Mouse (Mus musculus) hematopoietic stem cell, adult 5-6 weeks (primary cell): ENCODE data around the gene Mettl22. TPM values are rescaled to one million over a fixed set of nuclear protein-coding genes. Genes with fewer than 3 reads are reported as not detected.

Experiments used
- ATAC-seq, 2 experiments: fragments of 125-278 bp in 1 of 2; replicated peaks in 1 of 2; 2 replicates each; pipeline ENCODE4 v1.8.0; 2016 to 2017; ENCODE audit warnings: inconsistent platforms in 2 of 2, mild to moderate bottlenecking in 2 of 2, moderate number of reproducible peaks in 2 of 2, low read depth in 1 of 2, moderate TSS enrichment in 1 of 2; ENCODE audit not compliant: low FRiP score in 2 of 2, poor library complexity in 2 of 2, severe bottlenecking in 2 of 2, insufficient read depth in 1 of 2, low TSS enrichment in 1 of 2
- total RNA-seq: library from RNA; stranded (forward); fragments of 172-1452, 232-1000 nt; gene quantifications from 2 replicates; pipeline ENCODE4 v1.2.3, GENCODE M21; 2017

Mettl22 gene
- total RNA-seq, 1 experiment from 2014 or later: 14.8 TPM

DNA sequence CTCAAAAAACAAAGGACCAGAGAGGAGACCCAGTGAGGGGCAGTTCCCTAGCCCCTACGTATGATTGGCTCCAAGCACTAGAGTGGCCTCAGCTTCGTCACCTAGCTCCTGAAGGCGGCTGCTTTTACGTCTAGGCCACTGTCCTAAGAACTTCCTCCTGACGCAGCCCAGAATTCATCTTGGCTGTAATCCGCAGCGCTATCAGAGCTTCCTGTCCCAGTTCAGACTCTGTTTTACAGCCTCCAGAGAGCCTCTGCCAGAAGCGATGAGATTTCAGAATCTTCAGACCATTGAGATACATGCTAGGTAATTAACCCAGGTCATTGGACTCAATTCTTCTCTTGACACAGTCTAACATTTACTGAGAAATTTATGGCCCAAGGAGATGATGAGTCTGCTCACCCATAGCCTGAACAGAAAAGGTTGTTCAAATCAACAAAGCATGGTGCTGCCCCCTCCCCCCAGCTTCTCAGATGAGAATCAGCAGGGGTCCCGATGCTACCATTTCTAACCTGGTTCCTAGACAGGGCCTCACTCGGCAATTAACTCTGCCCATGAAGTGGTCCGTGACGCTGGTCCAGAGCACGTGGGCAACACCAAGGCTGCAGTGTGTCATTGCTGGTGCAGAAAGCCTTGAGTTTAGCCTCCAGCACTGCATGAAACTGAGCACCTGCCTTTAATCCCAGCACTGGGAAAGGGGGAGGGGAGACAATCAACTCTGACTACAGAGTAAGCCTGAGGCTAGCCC lies 21.3 kb downstream of the Mettl22 start:
- no peak for ATAC-seq

DNA sequence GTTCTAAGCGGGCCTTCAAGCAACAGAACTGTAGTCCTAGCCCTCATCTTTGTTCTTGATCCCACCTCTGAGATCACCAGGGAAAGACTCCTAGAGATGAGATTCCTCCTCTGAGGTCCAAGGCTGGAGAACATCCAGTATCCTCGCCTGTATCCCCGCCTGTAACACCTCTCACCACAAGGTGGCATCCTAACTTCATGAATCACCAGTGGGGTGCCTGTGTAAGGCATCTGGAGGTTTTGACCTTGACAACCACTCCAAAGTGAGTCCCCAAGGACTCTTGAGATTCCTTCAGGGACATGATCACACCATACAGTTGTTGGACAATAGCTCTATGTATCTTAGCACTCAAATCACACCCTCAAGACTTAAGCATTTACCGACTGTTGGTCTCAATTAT lies 23.7 kb downstream of the Mettl22 start:
- peak; percentile 80 to 83 for ATAC-seq

DNA sequence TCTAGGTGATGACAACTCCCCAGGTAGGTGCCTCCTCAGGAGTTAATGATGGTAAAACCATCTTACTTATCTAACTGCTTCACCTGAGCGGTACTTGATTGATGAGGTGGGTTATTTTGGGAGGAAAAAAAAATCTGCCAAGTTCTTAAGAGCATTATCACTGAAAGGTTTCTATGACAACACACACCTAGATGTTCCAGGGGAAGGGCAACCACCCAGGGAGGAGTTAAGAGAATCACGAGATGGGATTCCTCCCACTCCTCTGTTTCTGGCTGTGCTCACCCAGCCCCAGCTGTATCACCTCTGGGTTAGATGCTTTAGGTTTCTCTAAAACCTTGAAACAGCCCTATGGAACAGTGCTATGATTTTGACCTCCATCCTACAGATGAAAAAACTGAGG lies 26.4 kb downstream of the Mettl22 start:
- no peak for ATAC-seq

DNA sequence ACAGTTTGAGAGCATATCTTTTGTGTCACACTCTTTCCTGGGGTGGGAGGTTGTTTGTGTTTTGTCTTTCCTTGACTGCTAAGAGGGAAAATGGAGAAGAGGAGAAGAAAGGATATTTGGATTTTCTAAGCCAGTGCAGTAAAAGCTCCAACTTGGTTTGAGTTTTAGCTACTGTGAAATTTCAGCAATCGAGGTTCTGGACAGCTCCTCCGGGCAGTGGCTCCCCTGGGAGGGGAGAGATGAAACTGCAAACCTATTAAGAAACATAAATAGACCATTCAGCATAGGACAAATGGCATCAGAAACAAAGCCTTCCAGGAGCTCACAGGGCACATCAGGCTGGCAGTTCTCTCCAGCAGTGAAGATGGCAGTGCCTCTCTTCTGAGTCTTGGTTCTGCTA lies 33.7 kb downstream of the Mettl22 start:
- ATAC-seq: no peak

DNA sequence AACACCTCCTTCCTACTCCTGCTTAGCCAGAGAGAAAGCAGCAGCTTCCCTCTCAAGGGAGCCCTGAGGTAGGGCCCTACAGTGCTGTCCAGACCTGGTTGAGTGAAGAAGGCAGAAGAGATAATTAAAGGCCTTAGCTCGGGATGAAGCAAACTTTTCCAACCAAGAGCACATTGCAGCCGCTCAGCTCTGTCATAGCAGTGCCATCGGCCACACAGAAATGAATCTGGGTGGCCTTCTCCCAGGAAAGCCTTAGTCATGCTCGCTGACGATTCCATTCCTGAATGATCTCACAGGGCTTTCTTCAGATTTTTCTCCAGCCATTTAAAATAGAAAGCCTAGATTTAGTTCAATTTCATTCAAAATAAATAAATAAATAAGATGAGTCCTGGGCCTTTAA lies 39.3 kb downstream of the Mettl22 start:
- ATAC-seq: no peak

DNA sequence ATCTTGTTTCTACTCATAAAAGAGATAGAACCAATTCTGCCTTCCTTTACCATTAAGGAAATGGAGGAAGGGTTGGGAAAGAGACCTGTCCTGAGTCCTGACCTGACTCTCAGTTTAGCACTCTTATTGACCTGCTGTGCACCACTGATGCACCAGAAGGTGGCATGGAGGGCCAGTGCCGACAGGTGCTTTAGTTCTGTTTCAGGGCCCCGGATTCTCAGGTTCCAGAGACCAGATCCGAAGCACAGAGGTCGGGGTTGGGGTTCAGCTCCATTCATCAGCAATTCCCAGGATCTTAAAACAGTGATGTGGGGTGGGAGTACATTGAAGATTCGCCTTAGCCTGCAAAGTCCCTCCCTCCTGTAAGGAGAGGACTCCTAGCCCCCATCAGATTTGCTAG lies 42.2 kb downstream of the Mettl22 start:
- ATAC-seq: no peak

DNA sequence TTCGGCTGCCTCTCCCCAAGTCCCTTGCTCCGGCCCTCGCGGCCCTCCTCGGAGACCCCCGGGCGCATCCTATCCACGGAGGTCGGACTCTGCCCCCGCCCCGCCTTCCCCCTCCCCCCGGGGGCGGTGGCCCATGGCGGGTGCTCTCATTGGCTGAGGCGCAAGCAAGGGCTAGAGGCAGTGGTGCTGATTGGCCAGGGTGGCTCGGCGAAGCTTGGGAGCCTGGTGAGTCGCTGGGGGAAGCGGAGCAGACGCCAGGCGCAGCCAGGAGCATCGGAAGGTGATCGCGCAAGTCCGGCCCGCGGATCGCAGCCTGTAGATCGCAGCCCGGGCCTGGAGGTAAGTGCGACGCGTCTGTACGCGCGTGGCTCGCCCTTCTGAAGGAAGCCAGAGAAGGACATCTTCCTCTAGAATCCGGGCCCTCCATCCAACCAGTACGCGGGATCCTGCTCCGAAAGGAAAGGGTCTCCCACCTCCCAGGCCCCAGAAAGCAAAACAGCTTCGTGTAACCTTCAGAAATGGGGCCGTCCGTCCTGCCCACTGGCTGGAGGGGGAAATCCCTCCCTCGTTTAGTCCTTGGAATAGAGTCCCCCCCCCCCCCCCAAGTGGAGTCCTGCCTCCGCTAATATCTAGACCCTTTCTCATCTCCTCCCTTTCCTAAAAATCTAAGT lies 42.8 kb downstream of the Mettl22 start, which contains the start of gene Abat:
Abat (plus strand) TSS at position 194 of the 671 bp plus-strand sequence.
- ATAC-seq: peak; percentile 90 to 95

DNA sequence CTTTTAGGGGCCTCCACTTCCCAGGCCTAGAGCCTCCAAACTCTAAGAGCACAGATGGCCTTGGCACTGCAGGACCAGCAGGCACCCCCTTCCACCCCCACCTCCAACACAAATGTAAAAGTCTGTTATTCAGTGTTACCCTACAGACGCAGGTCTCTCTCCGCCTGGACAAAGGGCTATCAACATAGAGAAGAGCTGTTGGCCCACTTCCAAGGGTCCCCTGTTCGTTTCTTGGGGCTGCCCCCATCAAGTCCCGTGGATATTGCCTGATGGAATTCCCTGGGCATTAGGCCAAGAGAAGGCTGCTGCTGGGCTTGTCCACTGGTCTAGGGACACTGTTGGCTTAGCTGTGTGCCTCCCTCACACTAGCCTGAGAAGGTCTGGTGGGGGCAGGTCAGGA lies 43.6 kb downstream of the Mettl22 start:
- no peak for ATAC-seq

DNA sequence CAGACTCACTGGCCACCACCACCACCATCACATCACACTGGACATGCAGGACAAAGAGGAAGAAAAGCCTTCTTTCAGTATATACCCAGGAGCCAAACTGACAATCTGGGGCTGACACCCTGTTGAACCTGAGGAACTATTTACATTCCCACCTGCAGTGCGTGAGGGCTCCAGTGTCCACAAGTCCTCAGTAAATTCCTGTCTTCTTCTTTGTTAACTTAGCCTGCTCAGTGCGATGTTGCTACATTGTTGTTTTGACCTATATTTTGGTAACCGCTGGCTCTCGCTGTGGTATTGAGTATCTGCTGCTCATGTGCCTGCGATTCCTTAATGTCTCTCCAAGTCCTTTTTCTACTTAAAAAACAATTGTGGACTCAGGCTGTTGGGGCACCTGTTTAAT lies 49.9 kb downstream of the Mettl22 start:
- ATAC-seq: no peak

DNA sequence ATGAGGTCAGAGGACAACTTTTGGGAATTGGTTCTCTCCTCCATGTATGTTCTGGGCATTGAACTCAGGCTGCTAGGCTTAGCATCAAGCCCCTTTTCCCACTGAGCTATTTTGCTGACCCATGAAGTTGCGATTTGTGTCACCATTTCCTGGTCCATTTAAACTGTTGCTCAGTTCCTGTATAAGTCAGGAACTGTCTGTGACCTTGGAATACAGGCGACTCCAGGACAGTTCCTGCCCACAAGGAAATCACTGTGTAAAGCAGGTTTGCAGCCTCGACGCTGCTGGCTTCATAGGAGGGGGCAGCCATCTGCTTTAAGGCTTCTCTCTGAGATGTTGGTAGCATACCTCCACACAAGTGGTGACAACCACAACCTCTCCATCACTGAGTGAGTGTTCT lies 50.7 kb downstream of the Mettl22 start:
- ATAC-seq: no peak

DNA sequence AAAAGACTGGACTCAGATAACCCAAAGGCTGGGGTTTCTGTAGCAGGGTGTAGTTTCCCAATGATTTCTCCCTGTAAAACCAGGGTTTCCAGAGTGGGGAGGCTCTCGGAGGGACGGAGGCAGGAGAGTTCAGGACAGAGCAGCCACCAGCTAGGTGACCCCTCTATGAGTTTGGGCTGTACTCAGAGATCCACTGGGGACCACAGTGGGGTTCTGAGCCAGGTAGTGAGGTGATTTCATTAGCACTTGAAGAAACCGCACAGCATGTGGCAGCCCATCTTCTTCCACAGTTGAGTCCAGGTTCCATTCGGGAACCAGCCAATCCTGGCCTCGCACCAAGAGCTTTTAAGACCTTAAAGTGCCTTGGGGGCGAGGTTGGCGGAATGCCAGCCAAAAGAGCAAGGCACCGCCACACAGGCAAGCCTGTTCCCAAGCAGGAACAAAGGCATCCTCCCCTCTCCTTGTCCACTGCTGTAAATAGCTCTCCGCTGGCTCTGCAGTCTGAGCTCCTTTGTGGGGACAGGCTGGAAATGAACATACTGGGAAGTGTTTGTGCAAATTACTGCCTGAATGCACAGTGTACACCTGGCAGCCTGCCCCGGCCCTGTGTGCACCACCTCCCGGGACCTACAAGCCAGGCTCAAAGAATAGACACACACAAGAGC lies 53.0 kb downstream of the Mettl22 start:
- no peak for ATAC-seq

DNA sequence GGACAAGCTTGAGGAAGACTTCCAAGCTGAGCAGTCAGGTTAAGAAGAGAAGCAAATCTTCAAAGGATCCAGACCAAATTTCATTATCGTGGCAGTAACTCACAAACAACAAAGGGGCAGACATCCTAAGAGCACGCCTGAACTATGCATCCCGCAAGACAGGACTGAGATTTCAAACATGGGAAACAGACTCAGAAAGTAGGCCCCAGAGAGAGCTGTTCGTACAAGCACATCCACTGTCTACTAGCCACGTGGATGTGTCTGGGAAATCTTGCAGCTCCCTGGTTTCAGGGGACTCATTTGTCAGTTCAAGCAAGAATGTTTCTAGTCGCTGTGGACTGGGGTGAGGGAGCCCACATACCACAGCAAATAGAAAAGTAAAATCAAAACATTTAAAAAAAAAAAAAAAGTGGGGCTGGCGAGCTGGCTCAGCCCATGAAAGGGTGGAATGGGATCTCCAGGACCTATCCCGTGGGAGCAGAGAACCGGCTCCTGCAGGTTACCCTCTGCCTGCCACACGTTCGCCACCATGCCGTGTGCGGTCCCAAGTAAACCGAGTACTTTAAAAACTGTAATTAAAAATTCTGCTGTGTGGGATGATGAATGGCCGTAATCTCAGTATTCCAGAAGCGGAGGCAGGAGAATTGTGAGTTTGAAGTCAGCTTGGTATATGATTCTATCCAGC lies 53.7 kb downstream of the Mettl22 start:
- ATAC-seq: no peak

DNA sequence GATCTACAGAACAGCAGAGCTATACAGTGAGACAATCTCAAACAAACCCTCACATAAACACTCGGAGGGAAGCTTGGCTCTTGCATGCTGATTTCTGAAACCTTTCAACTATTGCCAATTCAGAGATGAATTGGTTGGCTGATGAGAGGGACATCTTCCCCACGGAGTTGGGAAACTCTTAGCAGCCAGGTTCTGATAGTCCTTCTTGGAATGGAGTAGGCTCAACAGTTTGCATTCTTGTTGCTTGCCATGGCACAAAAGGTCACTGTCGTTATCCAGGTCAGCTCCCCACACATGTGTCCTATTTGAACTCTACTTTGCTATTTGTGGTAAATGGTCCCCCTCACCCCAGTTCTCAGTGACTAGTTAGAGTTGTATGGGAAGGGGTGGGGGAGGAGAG lies 54.7 kb downstream of the Mettl22 start:
- no peak for ATAC-seq

DNA sequence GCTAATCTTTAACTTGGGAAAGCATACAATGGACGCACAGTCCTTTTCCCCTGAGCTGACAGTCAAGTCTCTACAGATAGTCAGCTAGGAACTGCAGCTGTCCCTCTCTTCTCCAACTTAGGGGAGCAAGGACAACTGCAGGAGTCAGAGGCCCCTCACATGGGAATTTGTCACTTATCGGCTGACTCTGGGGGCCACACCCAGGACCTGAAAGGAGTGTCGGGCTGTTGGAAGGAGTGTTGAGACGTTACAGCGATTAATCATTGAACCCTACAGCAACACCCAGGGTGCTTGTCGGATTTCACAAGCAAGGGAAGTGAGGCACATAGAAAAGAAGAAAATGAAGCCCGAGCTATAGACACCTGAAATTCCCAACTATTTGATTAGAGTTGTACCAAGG lies 55.3 kb downstream of the Mettl22 start:
- no peak for ATAC-seq

DNA sequence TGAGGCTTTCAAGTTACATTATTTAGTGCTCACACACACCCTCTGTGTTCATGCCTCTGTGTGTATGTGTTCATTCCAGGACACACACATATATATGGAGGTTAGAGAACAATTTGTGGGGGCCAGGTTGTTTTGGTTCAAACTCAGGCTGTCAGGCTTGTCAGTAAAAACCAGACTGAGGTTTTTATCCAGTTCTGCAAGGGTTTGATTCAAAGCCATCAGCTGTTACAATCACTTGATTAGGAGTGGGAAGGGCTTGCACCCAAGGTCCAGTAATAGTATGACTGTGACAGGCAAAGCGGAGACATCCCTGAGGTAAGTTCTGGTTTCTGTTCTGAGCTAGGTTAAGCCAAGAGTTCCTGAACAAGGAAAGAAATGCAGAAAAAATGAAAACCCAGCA lies 58.8 kb downstream of the Mettl22 start:
- ATAC-seq: 0 out of 4 replicates have a peak, but pooled peaks of 1 of the 2 experiments have one; percentile 4

DNA sequence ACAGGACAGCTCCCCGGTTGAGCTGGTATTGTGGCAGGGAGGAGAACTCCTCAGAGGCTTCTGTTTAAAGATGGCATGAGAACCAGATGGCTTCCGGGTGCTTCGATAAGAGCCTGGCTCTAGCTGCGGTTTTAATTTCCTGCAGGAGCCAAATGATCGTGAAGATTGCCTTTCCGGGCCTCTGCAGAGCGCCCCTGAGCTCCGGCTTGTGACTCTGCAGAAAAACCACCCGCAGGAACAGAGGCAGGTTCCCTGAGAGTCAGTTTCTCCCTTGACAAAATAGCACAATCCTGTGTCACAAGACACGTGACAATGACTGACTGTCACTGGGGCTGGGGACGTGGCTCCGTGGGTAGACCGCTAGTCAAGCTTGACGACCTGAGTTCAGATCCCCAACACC lies 59.4 kb downstream of the Mettl22 start:
- peak; percentile 71 to 85 for ATAC-seq

DNA sequence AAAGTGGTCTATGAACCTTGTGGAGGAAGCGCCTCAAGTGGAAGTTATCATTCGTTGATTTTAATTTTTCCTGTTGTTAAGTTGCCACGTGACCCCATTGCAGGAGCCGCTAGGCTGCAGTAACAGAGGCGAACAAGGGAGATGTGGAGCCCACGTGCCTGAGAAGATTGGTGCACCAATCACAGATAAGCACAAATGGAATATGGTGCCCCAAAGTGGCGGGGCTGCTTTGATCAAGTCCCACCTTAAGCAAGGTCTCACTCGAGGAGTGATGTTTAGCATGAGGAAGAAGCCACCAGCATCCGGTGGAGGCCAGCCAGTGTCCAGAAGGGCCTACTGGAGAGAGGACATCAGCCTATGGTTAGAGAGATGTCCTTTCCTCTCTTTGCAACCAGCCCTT lies 61.9 kb downstream of the Mettl22 start:
- no peak for ATAC-seq

DNA sequence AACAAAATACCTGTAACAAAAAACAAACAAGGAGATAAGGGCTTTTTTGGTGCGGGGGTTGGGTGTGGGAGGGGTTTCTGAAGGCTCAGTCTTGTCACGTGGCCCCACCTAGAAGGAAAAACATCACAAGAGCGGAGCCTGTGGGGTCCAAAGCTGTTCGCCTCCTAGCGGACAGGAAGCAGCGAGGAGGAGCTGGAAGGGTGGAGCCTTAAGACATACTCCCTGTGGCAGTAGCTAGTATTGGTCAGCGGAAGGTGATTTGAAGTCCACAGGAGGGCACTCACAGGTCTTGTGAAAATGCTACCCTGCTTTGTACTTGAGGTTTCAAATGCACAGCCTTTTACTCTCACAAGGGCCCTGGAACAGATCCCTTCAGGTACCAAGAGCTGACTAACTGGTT lies 62.3 kb downstream of the Mettl22 start:
- ATAC-seq: no peak
